Mouse (Mus musculus) ES-Bruce4 (cell line): Measurements from ENCODE around the gene Dcst1. TPM values are rescaled to one million over a fixed set of nuclear protein-coding genes. Genes with fewer than 3 reads are reported as not detected.

ENCODE experiments used
- H3K27ac ChIP-seq: 2 replicates; pipeline ENCODE4 v1.5.1; 2012; ENCODE audit warnings: low read length, inconsistent platforms; ENCODE audit not compliant: insufficient read depth
- H3K27me3 ChIP-seq: 2 replicates; pipeline ENCODE4 v1.6.1; 2012; ENCODE audit warnings: mild to moderate bottlenecking, low read length, inconsistent platforms; ENCODE audit not compliant: control insufficient read depth, poor library complexity, insufficient read depth, severe bottlenecking
- H3K36me3 ChIP-seq: 2 replicates; pipeline ENCODE4 v1.6.1; 2012; ENCODE audit warnings: inconsistent platforms, mild to moderate bottlenecking, low read length, moderate library complexity; ENCODE audit not compliant: control insufficient read depth, poor library complexity, insufficient read depth, severe bottlenecking
- H3K4me1 ChIP-seq: one replicate; pipeline ENCODE4 v1.8.1; 2011; ENCODE audit warnings: low read length; ENCODE audit not compliant: control insufficient read depth, insufficient read depth
- H3K4me3 ChIP-seq: 2 replicates; pipeline ENCODE4 v1.5.1; 2011; ENCODE audit warnings: low read depth, mild to moderate bottlenecking, low read length
- H3K9ac ChIP-seq: 2 replicates; pipeline ENCODE4 v1.6.1; 2012; ENCODE audit warnings: low read depth, mild to moderate bottlenecking, inconsistent platforms; ENCODE audit not compliant: poor library complexity, severe bottlenecking
- H3K9me3 ChIP-seq: replicated peaks from 2 replicates; pipeline ENCODE4 v1.6.1; 2012; ENCODE audit warnings: mild to moderate bottlenecking, low read length, inconsistent platforms; ENCODE audit not compliant: control insufficient read depth, poor library complexity, insufficient read depth, severe bottlenecking
- CTCF ChIP-seq: IDR thresholded peaks from one replicate; pipeline ENCODE4 v1.8.1; 2011; ENCODE audit warnings: low read depth, low read length
- EP300 ChIP-seq: IDR thresholded peaks from 2 replicates; pipeline ENCODE4 v1.6.1; 2011; ENCODE audit warnings: low read depth, low read length; ENCODE audit not compliant: insufficient read depth
- POLR2A ChIP-seq: IDR thresholded peaks from one replicate; pipeline ENCODE4 v1.8.1; 2011; ENCODE audit warnings: low read length; ENCODE audit not compliant: insufficient read depth
- polyA plus RNA-seq: library from polyadenylated mRNA; stranded (reverse); fragments of >200 nt; gene quantifications from 2 replicates; pipeline ENCODE4 v1.2.4, GENCODE M21; 2011; ENCODE audit warnings: low read depth; ENCODE audit not compliant: missing spikeins, insufficient read depth, insufficient read length

Gene Dcst1
- polyA plus RNA-seq, 1 experiment, result not detected

DNA sequence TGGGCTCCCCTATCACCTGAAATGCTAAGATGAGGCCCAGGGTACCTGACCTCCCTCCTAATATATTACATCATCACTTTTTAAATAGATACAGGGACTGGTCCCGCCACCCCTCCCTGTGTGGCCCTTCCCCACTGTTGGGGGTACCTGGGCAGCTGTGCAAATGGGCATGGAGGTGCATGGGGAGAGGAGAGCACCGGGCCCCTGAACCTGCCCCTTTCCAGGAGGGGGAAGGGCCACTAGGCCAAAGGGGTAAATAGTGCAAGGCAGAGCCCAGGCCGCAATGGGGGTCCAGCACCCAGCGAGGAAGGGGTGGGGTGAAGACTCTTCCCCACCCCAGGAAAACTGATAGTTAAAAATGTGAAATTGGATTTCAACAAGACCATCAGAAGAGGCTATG is 12.8 kb upstream of the Dcst1 start:
- H3K36me3 ChIP-seq, result no peaks in the 10 kb centered on the region; the same call in 1 of the 2 replicates
- H3K27ac ChIP-seq, result peak overlapping the region; percentile 5; the same call in 1 of the 2 replicates
- no peak overlapping the region; the same call in 1 of the 2 replicates for H3K4me3 ChIP-seq
- no peaks in the 10 kb centered on the region for H3K9me3 ChIP-seq
- H3K4me1 ChIP-seq, result peaks cover 13% of the 10 kb centered on the region
- no peaks in the 10 kb centered on the region for H3K27me3 ChIP-seq
- H3K9ac ChIP-seq, result 0 out of 2 replicates have a peak overlapping the region, but pooled peaks have one; percentile 49
- TF ChIP-seq CTCF (no peak), EP300 (no peak), POLR2A (no peak)

DNA sequence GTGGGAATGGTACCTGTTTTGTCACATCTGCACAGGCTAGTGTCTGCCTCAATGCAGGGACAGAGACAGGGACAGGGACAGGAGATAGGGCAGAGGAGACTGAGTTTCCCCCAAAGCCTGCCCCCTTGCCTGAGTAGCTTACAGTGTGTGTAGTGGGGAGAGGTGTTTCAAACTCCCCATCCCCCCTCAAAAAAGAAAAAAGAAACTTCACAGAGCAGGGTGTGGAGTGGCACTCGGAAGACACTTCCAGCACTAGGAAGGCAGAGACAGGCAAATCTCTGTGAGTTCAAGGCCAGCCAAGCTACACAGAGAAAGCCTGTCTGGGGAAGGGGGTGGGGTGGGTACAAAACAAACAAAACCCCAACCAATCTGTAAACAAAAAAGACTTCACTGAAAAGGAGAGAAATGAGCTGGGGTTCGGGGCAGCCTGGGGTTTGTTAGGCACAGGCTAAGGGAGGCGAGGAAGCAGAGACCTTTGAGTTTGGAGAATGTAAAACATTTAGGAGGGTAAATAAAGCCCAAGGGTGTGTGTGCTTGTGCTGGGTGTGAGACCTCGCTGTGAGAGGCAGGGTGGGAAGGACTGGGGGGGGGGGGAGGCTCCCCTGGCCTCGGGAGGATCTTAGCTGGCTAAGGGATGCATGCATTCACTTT is 8.7 kb upstream of the Dcst1 start:
- H3K4me3 ChIP-seq, result no peak overlapping the region
- H3K9ac ChIP-seq, result no peak overlapping the region
- peak overlapping the region; percentile 74 for H3K27ac ChIP-seq
- H3K36me3 ChIP-seq, result no peaks in the 10 kb centered on the region; the same call in 1 of the 2 replicates
- no peaks in the 10 kb centered on the region for H3K9me3 ChIP-seq
- no peaks in the 10 kb centered on the region for H3K27me3 ChIP-seq
- peaks cover 4% of the 10 kb centered on the region for H3K4me1 ChIP-seq
- TF ChIP-seq EP300, result no peak
- no peak for TF ChIP-seq POLR2A
- no peak for TF ChIP-seq CTCF

- Histone ChIP-seq H3K27ac (no peak overlapping the region), H3K4me3 (no peak overlapping the region), H3K9me3 (no peaks in the 10 kb centered on the region), H3K36me3 (no peaks in the 10 kb centered on the region), H3K9ac (no peak overlapping the region), H3K27me3 (no peaks in the 10 kb centered on the region), H3K4me1 (peaks cover 2% of the 10 kb centered on the region)
- TF ChIP-seq EP300 (no peak), POLR2A (no peak), CTCF (no peak)
Observed at GRCm38 (mm10) chr3:89367338-89367737, 2.3 kb upstream of the Dcst1 start.

- no peaks in the 10 kb centered on the region for H3K36me3 ChIP-seq
- no peak overlapping the region for H3K9ac ChIP-seq
- TF ChIP-seq CTCF (no peak), EP300 (no peak), POLR2A (no peak)
- peak overlapping the region; percentile 18 for H3K4me3 ChIP-seq
- no peaks in the 10 kb centered on the region for H3K9me3 ChIP-seq
- H3K27ac ChIP-seq, result no peak overlapping the region
- H3K4me1 ChIP-seq, result peaks cover 2% of the 10 kb centered on the region
- H3K27me3 ChIP-seq, result no peaks in the 10 kb centered on the region
Observed at GRCm38 (mm10) chr3:89365486-89366414, 697 bp upstream of the Dcst1 start.

- Histone ChIP-seq H3K9me3 (no peaks in the 10 kb centered on the region), H3K4me1 (no peaks in the 10 kb centered on the region), H3K4me3 (no peak overlapping the region), H3K27me3 (no peaks in the 10 kb centered on the region), H3K9ac (no peak overlapping the region), H3K27ac (no peak overlapping the region), H3K36me3 (no peaks in the 10 kb centered on the region)
- no peak for TF ChIP-seq POLR2A
- TF ChIP-seq EP300, result no peak
- TF ChIP-seq CTCF, result no peak
Observed at GRCm38 (mm10) chr3:89364631-89365030, 422 bp downstream of the Dcst1 start.

- Histone ChIP-seq H3K27ac (no peak within 1 kb of the TSS), H3K36me3 (no peaks in the 10 kb centered on the region), H3K27me3 (no peaks in the 10 kb centered on the region), H3K9me3 (no peaks in the 10 kb centered on the region), H3K4me3 (no peak within 1 kb of the TSS), H3K9ac (no peak within 1 kb of the TSS), H3K4me1 (no peaks in the 10 kb centered on the region)
- no peak for TF ChIP-seq POLR2A
- TF ChIP-seq CTCF, result no peak
- TF ChIP-seq EP300, result no peak
Observed at GRCm38 (mm10) chr3:89361675-89362074, 3.4 kb downstream of the Dcst1 start, which contains the start of gene Dcst2. Gene Dcst2, plus strand, starts transcription at chr3:89361975.
